Comparison of ENCODE assay signal across 27 mouse cellular contexts in the genomic region with DNA sequence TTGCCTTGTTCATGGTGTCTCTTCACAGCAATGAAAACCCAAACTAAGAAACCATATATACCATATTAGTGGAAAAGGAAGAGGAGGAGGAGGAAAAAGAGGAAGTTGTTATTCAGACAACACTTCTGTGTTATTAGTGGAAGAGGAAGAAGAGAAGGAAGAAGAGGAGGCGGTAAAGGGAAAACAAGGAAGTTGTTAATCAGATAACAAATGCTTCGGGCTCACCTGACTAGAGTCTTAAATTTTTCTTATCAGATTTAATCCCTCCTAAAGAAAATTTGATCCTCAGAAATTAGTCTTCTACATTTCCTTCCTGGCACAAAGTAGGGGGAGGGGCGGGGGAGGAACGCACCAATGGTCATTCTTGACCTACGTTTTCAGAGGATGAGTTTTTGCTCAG.
"Had no signal": no experiment of that assay in that cellular context is flagged by ENCODE, and none has a peak within 500 bp of the region (broad histone marks: within the 10 kb centered on the region; RNA-seq: fewer than 3 reads in every experiment).

No protein-coding gene starts in this region.

- H3K27ac ChIP-seq: limb, embryonic 10.5 days; limb, embryonic 12.5 days; limb, embryonic 13.5 days; limb, embryonic 15.5 days; liver, embryonic 12.5 days; liver, embryonic 13.5 days; liver, embryonic 14.5 days; liver, embryonic 15.5 days; lung, embryonic 15.5 days; macrophage; midbrain, embryonic 10.5 days; midbrain, embryonic 12.5 days; midbrain, embryonic 13.5 days; midbrain, embryonic 15.5 days had no signal

- H3K36me3 ChIP-seq: limb, embryonic 10.5 days; limb, embryonic 12.5 days; limb, embryonic 13.5 days; limb, embryonic 15.5 days; liver, embryonic 12.5 days; liver, embryonic 13.5 days; liver, embryonic 15.5 days; lung, embryonic 15.5 days; midbrain, embryonic 10.5 days; midbrain, embryonic 12.5 days; midbrain, embryonic 13.5 days; midbrain, embryonic 15.5 days had no signal

- H3K9ac ChIP-seq: limb, embryonic 12.5 days; limb, embryonic 13.5 days; limb, embryonic 15.5 days; liver, embryonic 12.5 days; liver, embryonic 13.5 days; liver, embryonic 14.5 days; liver, embryonic 15.5 days; liver, postnatal 0 days; lung, embryonic 14.5 days; lung, embryonic 15.5 days; midbrain, embryonic 12.5 days; midbrain, embryonic 13.5 days; midbrain, embryonic 15.5 days had no signal

- DNase-seq: left cerebral cortex, postnatal 4 days; liver; liver, embryonic 13.5 days; liver, postnatal 0 days; lung, adult 18-20 months; lung, adult 2 months; lung, embryonic 14.5 days; lung, postnatal 10 days; lung, postnatal 14 days; lung, postnatal 36 days; lung, postnatal 4 days; midbrain, embryonic 14.5 days had no signal

- H3K4me3 ChIP-seq: limb, embryonic 10.5 days; limb, embryonic 12.5 days; limb, embryonic 13.5 days; limb, embryonic 15.5 days; liver, embryonic 12.5 days; liver, embryonic 13.5 days; liver, embryonic 15.5 days; lung, embryonic 15.5 days; megakaryocyte, embryonic 14.5 days; midbrain, embryonic 10.5 days; midbrain, embryonic 12.5 days; midbrain, embryonic 13.5 days; midbrain, embryonic 15.5 days; myocyte had no signal

- H3K27me3 ChIP-seq: limb, embryonic 12.5 days; limb, embryonic 13.5 days; limb, embryonic 15.5 days; liver, embryonic 12.5 days; liver, embryonic 13.5 days; liver, embryonic 15.5 days; lung, embryonic 15.5 days; megakaryocyte, embryonic 14.5 days; midbrain, embryonic 12.5 days; midbrain, embryonic 13.5 days; midbrain, embryonic 15.5 days had no signal

- H3K4me1 ChIP-seq: limb, embryonic 10.5 days; limb, embryonic 12.5 days; limb, embryonic 13.5 days; limb, embryonic 15.5 days; liver, embryonic 12.5 days; liver, embryonic 13.5 days; liver, embryonic 15.5 days; lung, embryonic 15.5 days; megakaryocyte, embryonic 14.5 days; midbrain, embryonic 10.5 days; midbrain, embryonic 12.5 days had no signal

- H3K9me3 ChIP-seq: limb, embryonic 10.5 days; limb, embryonic 12.5 days; limb, embryonic 13.5 days; limb, embryonic 15.5 days; liver, embryonic 12.5 days; liver, embryonic 15.5 days; lung, embryonic 15.5 days; midbrain, embryonic 12.5 days; midbrain, embryonic 15.5 days had no signal
